Mouse (Mus musculus): ENCODE results near the gene Pon3. TPM values are rescaled to one million over a fixed set of nuclear protein-coding genes. Genes with fewer than 3 reads are reported as not detected.
"Not testable (repeated sequence)": the region's sequence is repeated elsewhere in the genome, so short reads cannot be mapped to it uniquely, and the experiment has no call there.

The Pon3 gene
- polyA plus RNA-seq, 1 experiment from 2014 or later, result 7.1 TPM

DNA sequence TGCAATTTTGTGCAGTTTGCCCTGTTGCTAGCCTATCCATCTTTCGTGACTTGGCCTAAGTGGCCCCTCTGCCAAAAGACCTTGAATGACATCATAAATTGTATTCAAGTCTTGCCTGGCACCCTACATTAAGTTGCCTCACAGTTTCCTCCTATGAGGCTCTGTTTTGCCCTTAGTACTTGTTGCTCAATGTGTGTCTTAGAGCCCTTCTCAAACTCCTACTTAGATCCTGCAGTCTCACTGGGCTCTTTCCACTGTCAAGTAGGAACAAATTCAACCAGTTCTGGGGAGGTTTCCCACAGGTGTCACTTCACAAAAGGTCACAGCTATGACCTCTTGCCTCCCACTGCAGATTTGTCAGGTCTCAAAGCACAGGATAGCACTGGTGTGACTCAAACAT is 22.3 kb downstream of the Pon3 start:
- DNase-seq (ENCODE audit: low spot score, missing footprints) (no peak), ATAC-seq (ENCODE audit: low FRiP score) (no peak)
- Histone ChIP-seq H3K27me3 (ENCODE audit: control insufficient read depth, insufficient read depth, low read length) (no peaks in the 10 kb centered on the region), H3K4me2 (no peak overlapping the region), H3K4me1 (ENCODE audit: control insufficient read depth, insufficient read depth, low read length) (no peaks in the 10 kb centered on the region), H3K9me3 (ENCODE audit: control insufficient read depth, low read length) (no peaks in the 10 kb centered on the region), H3K36me3 (ENCODE audit: control insufficient read depth, insufficient read depth, low read length) (no peaks in the 10 kb centered on the region), H3K27ac (ENCODE audit: low read depth, low read length) (no peak overlapping the region), H3K4me3 (ENCODE audit: low read depth, low read length) (no peak overlapping the region), H3K9ac (ENCODE audit: low read length) (no peak overlapping the region)
- WGBS, result 96% methylated on average over 1 of the region's 1 CpGs

- no peak overlapping the region for H3K4me2 ChIP-seq
- no peak overlapping the region for H3K9ac ChIP-seq (ENCODE audit: low read length)
- no peaks in the 10 kb centered on the region for H3K27me3 ChIP-seq (ENCODE audit: control insufficient read depth, insufficient read depth, low read length)
- H3K4me3 ChIP-seq (ENCODE audit: low read depth, low read length), result no peak overlapping the region
- H3K9me3 ChIP-seq (ENCODE audit: control insufficient read depth, low read length), result no peaks in the 10 kb centered on the region
- no peaks in the 10 kb centered on the region for H3K36me3 ChIP-seq (ENCODE audit: control insufficient read depth, insufficient read depth, low read length)
- H3K4me1 ChIP-seq (ENCODE audit: control insufficient read depth, insufficient read depth, low read length), result no peaks in the 10 kb centered on the region
- WGBS, result 87% methylated on average over 4 of the region's 4 CpGs
- H3K27ac ChIP-seq (ENCODE audit: low read depth, low read length), result no peak overlapping the region
- DNase-seq (ENCODE audit: low spot score, missing footprints) (no peak), ATAC-seq (ENCODE audit: low FRiP score) (no peak)
These were observed 24.1 kb downstream of the Pon3 start for GRCm38 (mm10) chr6:5232022-5232421.

DNA sequence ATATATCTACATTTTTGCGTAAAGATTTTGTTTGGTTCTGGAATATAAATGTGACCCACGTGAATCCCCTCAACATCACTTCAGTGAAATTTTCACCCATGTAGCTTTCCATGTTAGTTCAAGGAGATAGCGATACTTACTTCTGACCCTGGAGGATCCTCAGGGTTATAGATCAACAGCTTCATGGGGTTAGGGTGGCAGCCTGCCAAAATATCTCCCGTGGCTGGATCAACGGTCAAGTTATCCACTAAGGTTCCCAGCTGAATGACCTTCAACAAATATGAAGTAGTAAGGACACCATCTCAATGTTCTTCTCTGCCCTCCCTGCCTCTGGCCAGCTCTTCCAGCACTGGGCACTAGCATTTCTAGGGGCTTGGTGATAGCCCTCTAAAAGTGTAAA is 25.8 kb downstream of the Pon3 start:
- no peaks in the 10 kb centered on the region for H3K36me3 ChIP-seq (ENCODE audit: control insufficient read depth, insufficient read depth, low read length)
- no peak overlapping the region for H3K9ac ChIP-seq (ENCODE audit: low read length)
- no peaks in the 10 kb centered on the region for H3K9me3 ChIP-seq (ENCODE audit: control insufficient read depth, low read length)
- H3K4me2 ChIP-seq, result no peak overlapping the region
- no peak overlapping the region for H3K4me3 ChIP-seq (ENCODE audit: low read depth, low read length)
- H3K4me1 ChIP-seq (ENCODE audit: control insufficient read depth, insufficient read depth, low read length), result no peaks in the 10 kb centered on the region
- DNase-seq (ENCODE audit: low spot score, missing footprints) (no peak), ATAC-seq (ENCODE audit: low FRiP score) (no peak)
- H3K27me3 ChIP-seq (ENCODE audit: control insufficient read depth, insufficient read depth, low read length), result no peaks in the 10 kb centered on the region
- WGBS, result 89% methylated on average over 5 of the region's 5 CpGs
- no peak overlapping the region for H3K27ac ChIP-seq (ENCODE audit: low read depth, low read length)

- DNase-seq (ENCODE audit: low spot score, missing footprints); H3K36me3 ChIP-seq (ENCODE audit: control insufficient read depth, insufficient read depth, low read length); H3K4me3 ChIP-seq (ENCODE audit: low read depth, low read length); H3K9ac ChIP-seq (ENCODE audit: low read length); ATAC-seq (ENCODE audit: low FRiP score); H3K27me3 ChIP-seq (ENCODE audit: control insufficient read depth, insufficient read depth, low read length); H3K27ac ChIP-seq (ENCODE audit: low read depth, low read length); H3K4me2 ChIP-seq; H3K9me3 ChIP-seq (ENCODE audit: control insufficient read depth, low read length); H3K4me1 ChIP-seq (ENCODE audit: control insufficient read depth, insufficient read depth, low read length): not testable (repeated sequence)
- 85% methylated on average over 2 of the region's 2 CpGs for WGBS
These were observed 32.5 kb downstream of the Pon3 start for GRCm38 (mm10) chr6:5223551-5223950.

GRCm38 (mm10) chr6:5222080-5222479 is 34.0 kb downstream of the Pon3 start:
- Histone ChIP-seq H3K9me3 (ENCODE audit: control insufficient read depth, low read length) (no peaks in the 10 kb centered on the region), H3K4me1 (ENCODE audit: control insufficient read depth, insufficient read depth, low read length) (no peaks in the 10 kb centered on the region), H3K4me2 (no peak overlapping the region), H3K27me3 (ENCODE audit: control insufficient read depth, insufficient read depth, low read length) (no peaks in the 10 kb centered on the region), H3K36me3 (ENCODE audit: control insufficient read depth, insufficient read depth, low read length) (no peaks in the 10 kb centered on the region), H3K9ac (ENCODE audit: low read length) (no peak overlapping the region), H3K27ac (ENCODE audit: low read depth, low read length) (no peak overlapping the region), H3K4me3 (ENCODE audit: low read depth, low read length) (no peak overlapping the region)
- WGBS, result 69% methylated on average over 3 of the region's 3 CpGs
- DNase-seq (ENCODE audit: low spot score, missing footprints) (no peak), ATAC-seq (ENCODE audit: low FRiP score) (no peak)

- Histone ChIP-seq H3K9ac (ENCODE audit: low read length) (no peak overlapping the region), H3K27ac (ENCODE audit: low read depth, low read length) (no peak overlapping the region), H3K9me3 (ENCODE audit: control insufficient read depth, low read length) (no peaks in the 10 kb centered on the region), H3K4me2 (no peak overlapping the region), H3K36me3 (ENCODE audit: control insufficient read depth, insufficient read depth, low read length) (no peaks in the 10 kb centered on the region), H3K4me3 (ENCODE audit: low read depth, low read length) (no peak overlapping the region), H3K27me3 (ENCODE audit: control insufficient read depth, insufficient read depth, low read length) (no peaks in the 10 kb centered on the region), H3K4me1 (ENCODE audit: control insufficient read depth, insufficient read depth, low read length) (no peaks in the 10 kb centered on the region)
- WGBS, result 93% methylated on average over 4 of the region's 4 CpGs
- DNase-seq (ENCODE audit: low spot score, missing footprints) (no peak), ATAC-seq (ENCODE audit: low FRiP score) (no peak)
These were observed 37.9 kb downstream of the Pon3 start for GRCm38 (mm10) chr6:5218190-5218589.

DNA sequence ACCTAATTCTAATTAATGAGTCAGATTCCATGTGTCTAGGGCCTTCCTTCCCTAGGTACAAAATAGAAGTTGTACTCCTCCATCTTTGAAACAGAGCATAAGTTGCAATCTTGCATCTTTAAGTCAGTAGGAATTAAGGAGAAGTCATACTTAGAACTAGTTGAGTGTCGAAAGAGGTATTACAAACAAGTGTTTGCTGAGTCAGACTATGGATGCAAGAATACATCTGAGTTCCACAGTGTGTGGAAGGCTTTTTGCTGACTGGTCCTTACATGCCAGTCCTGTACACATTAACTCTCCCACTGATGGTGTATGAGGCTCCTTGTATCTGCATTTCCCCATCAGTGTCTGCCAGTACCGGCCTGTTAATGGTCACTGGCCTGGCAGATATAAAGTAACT is 48.3 kb downstream of the Pon3 start:
- no peaks in the 10 kb centered on the region for H3K36me3 ChIP-seq (ENCODE audit: control insufficient read depth, insufficient read depth, low read length)

GRCm38 (mm10) chr6:5199916-5200315 is 56.2 kb downstream of the Pon3 start:
- Histone ChIP-seq H3K9me3 (ENCODE audit: control insufficient read depth, low read length) (no peaks in the 10 kb centered on the region), H3K4me1 (ENCODE audit: control insufficient read depth, insufficient read depth, low read length) (no peaks in the 10 kb centered on the region), H3K4me2 (no peak overlapping the region), H3K27me3 (ENCODE audit: control insufficient read depth, insufficient read depth, low read length) (no peaks in the 10 kb centered on the region), H3K4me3 (ENCODE audit: low read depth, low read length) (no peak overlapping the region), H3K27ac (ENCODE audit: low read depth, low read length) (no peak overlapping the region), H3K9ac (ENCODE audit: low read length) (no peak overlapping the region), H3K36me3 (ENCODE audit: control insufficient read depth, insufficient read depth, low read length) (no peaks in the 10 kb centered on the region)
- 91% methylated on average over 3 of the region's 3 CpGs for WGBS
- ATAC-seq (ENCODE audit: low FRiP score), result no peak
- no peak for DNase-seq (ENCODE audit: low spot score, missing footprints)

More for the DNA sequence above, 48.3 kb downstream of the Pon3 start:
- ATAC-seq (ENCODE audit: low FRiP score) (no peak), DNase-seq (ENCODE audit: low spot score, missing footprints) (no peak)
- no peaks in the 10 kb centered on the region for H3K27me3 ChIP-seq (ENCODE audit: control insufficient read depth, insufficient read depth, low read length)
- no peak overlapping the region for H3K27ac ChIP-seq (ENCODE audit: low read depth, low read length)
- H3K4me3 ChIP-seq (ENCODE audit: low read depth, low read length), result no peak overlapping the region
- no peak overlapping the region for H3K4me2 ChIP-seq
- no peak overlapping the region for H3K9ac ChIP-seq (ENCODE audit: low read length)
- no peaks in the 10 kb centered on the region for H3K4me1 ChIP-seq (ENCODE audit: control insufficient read depth, insufficient read depth, low read length)
- 94% methylated on average over 2 of the region's 2 CpGs for WGBS
- H3K9me3 ChIP-seq (ENCODE audit: control insufficient read depth, low read length), result no peaks in the 10 kb centered on the region

GRCm38 (mm10) chr6:5199376-5199905 is 56.6 kb downstream of the Pon3 start:
- Histone ChIP-seq H3K4me1 (ENCODE audit: control insufficient read depth, insufficient read depth, low read length) (no peaks in the 10 kb centered on the region), H3K4me3 (ENCODE audit: low read depth, low read length) (no peak overlapping the region), H3K9ac (ENCODE audit: low read length) (no peak overlapping the region), H3K27me3 (ENCODE audit: control insufficient read depth, insufficient read depth, low read length) (no peaks in the 10 kb centered on the region), H3K36me3 (ENCODE audit: control insufficient read depth, insufficient read depth, low read length) (no peaks in the 10 kb centered on the region), H3K27ac (ENCODE audit: low read depth, low read length) (no peak overlapping the region), H3K4me2 (no peak overlapping the region), H3K9me3 (ENCODE audit: control insufficient read depth, low read length) (no peaks in the 10 kb centered on the region)
- ATAC-seq (ENCODE audit: low FRiP score) (no peak), DNase-seq (ENCODE audit: low spot score, missing footprints) (no peak)
- 88% methylated on average over 8 of the region's 8 CpGs for WGBS

GRCm38 (mm10) chr6:5198590-5198989 is 57.5 kb downstream of the Pon3 start:
- Histone ChIP-seq H3K9ac (ENCODE audit: low read length) (no peak overlapping the region), H3K27ac (ENCODE audit: low read depth, low read length) (no peak overlapping the region), H3K27me3 (ENCODE audit: control insufficient read depth, insufficient read depth, low read length) (no peaks in the 10 kb centered on the region), H3K4me3 (ENCODE audit: low read depth, low read length) (no peak overlapping the region), H3K4me2 (no peak overlapping the region), H3K4me1 (ENCODE audit: control insufficient read depth, insufficient read depth, low read length) (no peaks in the 10 kb centered on the region; the same call in 1 of the 2 replicates), H3K36me3 (ENCODE audit: control insufficient read depth, insufficient read depth, low read length) (no peaks in the 10 kb centered on the region), H3K9me3 (ENCODE audit: control insufficient read depth, low read length) (no peaks in the 10 kb centered on the region)
- DNase-seq (ENCODE audit: low spot score, missing footprints) (no peak), ATAC-seq (ENCODE audit: low FRiP score) (no peak)
- WGBS, result 91% methylated on average over 5 of the region's 5 CpGs

Data from midbrain, embryonic 11.5 days (tissue).